Mouse (Mus musculus): ENCODE measurements around the gene Dbx1.

Dbx1 gene

GRCm38 (mm10) chr7:49636491-49637115, at the start of gene Dbx1:
Gene Dbx1 (minus strand): TSS chr7:49636849.
- DNase-seq: no peak

GRCm38 (mm10) chr7:49678826-49679377, 42.3 kb upstream of the Dbx1 start:
- DNase-seq: no peak

- DNase-seq: no peak
These were observed 41.6 kb upstream of the Dbx1 start for GRCm38 (mm10) chr7:49678100-49678825.

GRCm38 (mm10) chr7:49677166-49677565, 40.5 kb upstream of the Dbx1 start:
- DNase-seq: no peak

- no peak for DNase-seq
These were observed 40.0 kb upstream of the Dbx1 start for GRCm38 (mm10) chr7:49676627-49677026.

GRCm38 (mm10) chr7:49668260-49668857, 31.7 kb upstream of the Dbx1 start:
- DNase-seq: no peak

- DNase-seq: no peak
These were observed 26.9 kb upstream of the Dbx1 start for GRCm38 (mm10) chr7:49663575-49663974.

- no peak for DNase-seq
These were observed 25.9 kb upstream of the Dbx1 start for GRCm38 (mm10) chr7:49662492-49663026.

GRCm38 (mm10) chr7:49661811-49662491, 25.3 kb upstream of the Dbx1 start:
- DNase-seq: no peak

GRCm38 (mm10) chr7:49640709-49641305, 4.2 kb upstream of the Dbx1 start:
- no peak for DNase-seq

- no peak for DNase-seq
These were observed 3.4 kb upstream of the Dbx1 start for GRCm38 (mm10) chr7:49639864-49640708.

GRCm38 (mm10) chr7:49638941-49639776, 2.5 kb upstream of the Dbx1 start:
- DNase-seq: no peak

- DNase-seq: no peak
These were observed 1.4 kb upstream of the Dbx1 start for GRCm38 (mm10) chr7:49637851-49638663.

GRCm38 (mm10) chr7:49637281-49637680, 632 bp upstream of the Dbx1 start:
- DNase-seq: no peak

- no peak for DNase-seq
These were observed 678 bp downstream of the Dbx1 start for GRCm38 (mm10) chr7:49635971-49636370.

GRCm38 (mm10) chr7:49635074-49635621, 1.5 kb downstream of the Dbx1 start:
- no peak for DNase-seq

GRCm38 (mm10) chr7:49634291-49635073, 2.2 kb downstream of the Dbx1 start:
- DNase-seq: no peak

GRCm38 (mm10) chr7:49633375-49633956, 3.2 kb downstream of the Dbx1 start:
- peak; percentile 12 to 18 for DNase-seq

All from thymus, adult 18-20 months (tissue).